Mouse (Mus musculus) adipose tissue, adult 10 weeks (tissue): ENCODE results near the gene Dcps. TPM values are rescaled to one million over a fixed set of nuclear protein-coding genes. Genes with fewer than 3 reads are reported as not detected.

Experiments used
- polyA plus RNA-seq: library from polyadenylated mRNA; stranded (reverse); fragments of 350-450 nt; fragmentation: Illumina TruSeq; extraction: RNeasy Lipid Tissue Mini Kit (QIAGEN cat#74804); gene quantifications from one replicate; pipeline ENCODE4 v1.2.3, GENCODE M21; 2014; ENCODE audit warnings: low read depth, low replicate concordance

The Dcps gene
- polyA plus RNA-seq = 28.5 TPM

GRCm38 (mm10) chr9:35175251-35176123 is at the start of gene Dcps:
TSS of gene Dcps (minus strand) at chr9:35176061.

GRCm38 (mm10) chr9:35210542-35211474 is 34.9 kb upstream of the Dcps start, which contains the start of gene Foxred1:
TSS of gene Foxred1 (minus strand) at chr9:35211055.

GRCm38 (mm10) chr9:35199772-35200471 is 24.1 kb upstream of the Dcps start, which contains the start of the genes Srpr and Tirap:
TSS of gene Srpr (plus strand) at chr9:35200175.
TSS of gene Tirap (minus strand) at chr9:35200291.

DNA sequence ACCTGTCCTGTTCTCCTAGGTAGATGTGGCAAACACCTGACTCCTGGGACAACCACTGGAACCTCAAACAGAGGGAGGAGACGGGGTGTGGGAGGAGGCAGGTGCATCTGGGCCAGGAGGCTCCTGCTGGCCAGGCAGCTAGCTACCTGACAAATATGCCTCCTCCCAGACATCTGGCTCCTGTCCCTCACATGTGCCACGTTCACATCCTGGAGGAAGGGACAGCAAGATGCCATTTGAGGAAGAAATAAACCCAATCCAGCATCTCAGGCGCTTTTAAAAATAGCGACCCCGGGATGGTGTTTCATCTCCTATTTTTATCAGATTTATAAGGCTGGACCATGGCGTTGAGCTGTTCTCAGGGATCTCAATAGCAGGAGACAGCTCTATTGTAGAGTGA is 56.7 kb downstream of the Dcps start, which contains the start of gene St3gal4:
TSS of gene St3gal4 (minus strand) at position 101 of the 400 bp plus-strand sequence.

Other genes starting within 250 kb of the Dcps start
- gene St3gal4, start 56.8 kb downstream of the Dcps start, polyA plus RNA-seq = 26.2 TPM
- gene Srpr, start 24.1 kb upstream of the Dcps start, polyA plus RNA-seq = 168 TPM
- gene Tirap, start 24.2 kb upstream of the Dcps start, polyA plus RNA-seq = 7.2 TPM
- gene Foxred1, start 35.0 kb upstream of the Dcps start, polyA plus RNA-seq = 47.8 TPM
- 20.1 TPM for gene Fam118b, start 91.7 kb upstream of the Dcps start, polyA plus RNA-seq
- gene Rpusd4, start 91.8 kb upstream of the Dcps start, polyA plus RNA-seq = 15.5 TPM
- 21.7 TPM for gene Cdon, start 245.1 kb upstream of the Dcps start, polyA plus RNA-seq